Mouse (Mus musculus) spleen, adult 2 months (tissue): ENCODE measurements at regions not wholly inside any gene's neighbourhood (a gene's known extent, or its start where the extent isn't known, plus 50 kb on each side); places are given as distances from the start of the nearest gene placed in this dataset.

Experiments
- CTCF ChIP-seq: fragments of 200-500 bp; IDR thresholded peaks from 2 replicates; pipeline ENCODE4 v1.5.1; 2011; ENCODE audit warnings: mild to moderate bottlenecking, inconsistent platforms; ENCODE audit not compliant: insufficient read depth, insufficient read length, insufficient replicate concordance; ENCODE audit errors: extremely low read depth
- POLR2A ChIP-seq: fragments of 200-500 bp; IDR thresholded peaks from 2 replicates; pipeline ENCODE4 v1.6.1; 2011; ENCODE audit warnings: low read depth, low read length, inconsistent platforms

GRCm38 (mm10) chr2:166266915-166267314 lies 111.5 kb upstream of the Sulf2 start:
- no peak for TF ChIP-seq POLR2A
- TF ChIP-seq CTCF = no peak
